Mouse (Mus musculus) embryonic fibroblast, embryonic 13.5 days (primary cell): ENCODE data around the gene Crlf1. TPM values are rescaled to one million over a fixed set of nuclear protein-coding genes. Genes with fewer than 3 reads are reported as not detected.

Experiments used
- H3K27ac ChIP-seq: 2 replicates; pipeline ENCODE4 v1.5.1; 2012; ENCODE audit warnings: low read length, control low read depth, inconsistent platforms; ENCODE audit not compliant: insufficient read depth
- H3K4me1 ChIP-seq: 2 replicates; pipeline ENCODE4 v1.6.1; 2011; ENCODE audit warnings: low read length; ENCODE audit not compliant: control insufficient read depth, insufficient read depth
- H3K4me3 ChIP-seq: 2 replicates; pipeline ENCODE4 v1.5.1; 2011; ENCODE audit warnings: mild to moderate bottlenecking, control low read depth, low read length; ENCODE audit not compliant: insufficient read depth
- CTCF ChIP-seq: IDR thresholded peaks from 2 replicates; pipeline ENCODE4 v1.5.1; 2011; ENCODE audit warnings: mild to moderate bottlenecking, control low read depth, low read length, moderate library complexity, borderline replicate concordance; ENCODE audit not compliant: insufficient read depth
- POLR2A ChIP-seq: IDR thresholded peaks from 2 replicates; pipeline ENCODE4 v1.6.1; 2011; ENCODE audit warnings: low read depth, mild to moderate bottlenecking, control low read depth, low read length, moderate library complexity
- polyA plus RNA-seq: library from polyadenylated mRNA; stranded (reverse); fragments of >200 nt; gene quantifications from 2 replicates; pipeline ENCODE4 v1.2.4, GENCODE M21; 2011; ENCODE audit warnings: low read depth; ENCODE audit not compliant: missing spikeins, insufficient read length

Crlf1 gene
- 215 and 351 TPM in 2 replicates for polyA plus RNA-seq

DNA sequence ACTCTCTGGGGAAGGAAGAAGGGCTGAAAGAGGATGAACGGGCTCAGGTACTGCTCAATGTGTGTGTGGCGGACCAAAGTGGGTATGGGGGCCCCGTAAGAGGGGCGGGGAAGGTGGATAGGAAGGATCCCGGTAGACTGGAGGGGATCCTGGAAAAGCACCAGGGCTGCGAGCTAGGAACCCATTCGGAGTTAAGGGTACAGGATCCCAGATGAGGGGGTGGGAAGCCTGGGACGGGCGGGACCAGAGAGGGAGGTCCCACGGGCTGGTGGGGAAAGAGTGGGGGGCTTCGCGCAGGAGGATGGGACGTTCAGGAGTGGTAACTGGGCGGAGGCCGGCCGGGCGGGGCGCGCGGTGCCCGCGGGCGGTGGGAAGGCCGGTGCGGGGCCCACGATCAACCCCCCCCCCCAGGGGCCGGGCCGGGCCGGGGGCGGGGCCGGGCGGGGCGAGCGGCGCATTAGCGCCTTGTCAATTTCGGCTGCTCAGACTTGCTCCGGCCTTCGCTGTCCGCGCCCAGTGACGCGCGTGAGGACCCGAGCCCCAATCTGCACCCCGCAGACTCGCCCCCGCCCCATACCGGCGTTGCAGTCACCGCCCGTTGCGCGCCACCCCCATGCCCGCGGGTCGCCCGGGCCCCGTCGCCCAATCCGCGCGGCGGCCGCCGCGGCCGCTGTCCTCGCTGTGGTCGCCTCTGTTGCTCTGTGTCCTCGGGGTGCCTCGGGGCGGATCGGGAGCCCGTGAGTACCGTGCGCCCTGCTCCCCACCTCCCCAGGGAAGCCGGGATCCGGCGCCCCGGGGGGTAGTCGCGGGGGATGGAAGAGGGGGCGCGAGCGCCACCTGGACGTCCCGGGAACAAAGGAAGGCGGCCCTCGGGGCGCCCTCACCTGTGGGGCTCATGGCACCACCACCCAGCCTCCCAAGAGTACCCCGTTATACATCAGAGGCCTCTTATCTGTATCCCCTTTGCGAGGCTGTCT lies at the start of gene Crlf1:
Gene Crlf1 (plus strand): TSS at position 495 of the 977 bp plus-strand sequence.
- Histone ChIP-seq H3K27ac (peak within 1 kb of the TSS; percentile 75), H3K4me1 (peaks cover 6% of the 10 kb centered on the region), H3K4me3 (peak within 1 kb of the TSS; percentile 41)
- TF ChIP-seq POLR2A, result peak; percentile 63
- no peak for TF ChIP-seq CTCF

DNA sequence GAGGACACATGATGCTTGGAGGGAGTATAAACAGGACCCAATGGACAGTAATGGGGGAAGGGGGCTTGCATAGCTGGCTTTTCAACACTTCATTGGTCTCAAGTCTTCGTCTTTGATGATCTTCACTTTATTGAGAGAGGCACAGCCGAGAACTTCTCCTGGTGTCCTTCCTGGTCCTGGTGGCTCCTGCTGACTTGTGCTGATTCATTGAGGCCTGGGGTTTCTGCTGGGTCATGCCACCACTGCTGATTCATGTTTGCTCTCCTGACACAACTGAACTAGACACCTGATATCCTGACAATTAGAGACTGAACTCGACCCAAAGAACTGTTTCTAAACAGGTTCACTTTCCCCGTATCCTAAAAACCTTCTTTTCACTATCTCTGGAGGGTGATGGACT lies 49.6 kb upstream of the Crlf1 start:
- Histone ChIP-seq H3K4me3 (no peak overlapping the region), H3K27ac (no peak overlapping the region), H3K4me1 (no peaks in the 10 kb centered on the region)
- TF ChIP-seq CTCF (no peak), POLR2A (no peak)

DNA sequence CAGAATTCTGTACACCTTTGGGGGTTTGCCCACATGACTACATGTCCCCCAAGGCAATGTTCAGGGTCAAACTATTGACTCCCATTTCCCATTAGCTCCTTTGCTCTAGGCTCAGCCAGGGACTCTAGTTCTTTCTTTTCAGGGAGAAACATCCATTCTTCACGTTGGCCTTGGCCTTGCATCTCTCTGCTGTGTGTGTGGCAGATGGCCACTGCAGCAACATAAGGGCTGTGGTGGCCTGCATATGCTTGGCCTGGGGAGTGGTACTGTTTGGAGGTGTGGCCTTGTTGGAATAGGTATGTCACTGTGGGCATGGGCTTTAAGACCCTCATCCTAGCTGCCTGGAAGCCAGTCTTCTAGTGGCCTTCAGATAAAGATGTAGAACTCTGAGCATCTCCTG lies 47.0 kb upstream of the Crlf1 start:
- H3K27ac ChIP-seq, result no peak overlapping the region
- no peak for TF ChIP-seq POLR2A
- no peak overlapping the region for H3K4me3 ChIP-seq

DNA sequence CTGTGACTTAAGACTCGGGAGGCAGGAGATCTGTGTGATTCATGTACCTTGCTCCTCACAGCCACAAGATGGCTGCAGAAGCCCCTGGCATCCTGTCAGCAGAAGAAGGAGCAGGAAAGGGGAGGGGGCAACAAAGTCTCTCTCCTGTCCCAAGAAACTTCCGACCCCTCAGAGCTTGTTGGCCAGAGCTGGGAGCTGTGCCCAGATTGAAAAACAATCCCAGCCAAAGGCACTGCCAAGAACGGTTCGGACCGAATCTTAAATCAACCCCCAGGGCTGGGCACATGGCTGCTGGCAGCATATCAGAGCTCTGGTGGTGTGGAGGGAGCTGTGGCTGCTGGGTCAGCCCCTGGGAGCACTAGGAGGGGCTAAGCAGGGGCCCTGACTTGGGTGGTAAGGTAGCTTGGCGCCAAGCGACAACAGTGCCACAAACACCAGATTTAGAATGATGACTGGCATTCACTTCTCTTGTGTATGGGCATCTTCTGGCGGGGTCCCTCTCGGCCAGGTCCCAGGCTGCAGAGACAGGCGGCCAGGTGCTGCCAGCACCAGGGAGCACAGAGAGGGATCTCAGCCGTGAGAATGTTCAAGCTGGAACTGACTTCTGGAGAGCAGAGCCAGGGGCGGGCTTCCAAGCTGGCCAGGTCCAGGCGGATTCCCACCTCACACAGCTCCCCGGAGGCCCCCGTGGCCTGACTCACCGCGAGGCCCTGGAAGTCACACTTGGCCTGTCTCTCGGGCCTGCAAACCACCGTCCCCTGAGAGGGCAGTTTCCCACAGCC lies 45.1 kb upstream of the Crlf1 start:
- Histone ChIP-seq H3K27ac (0 out of 2 replicates have a peak overlapping the region, but pooled peaks have one; percentile 14), H3K4me3 (no peak overlapping the region), H3K4me1 (no peaks in the 10 kb centered on the region)
- TF ChIP-seq CTCF, result no peak
- TF ChIP-seq POLR2A, result no peak

More for the DNA sequence above, 47.0 kb upstream of the Crlf1 start:
- H3K4me1 ChIP-seq, result no peaks in the 10 kb centered on the region

DNA sequence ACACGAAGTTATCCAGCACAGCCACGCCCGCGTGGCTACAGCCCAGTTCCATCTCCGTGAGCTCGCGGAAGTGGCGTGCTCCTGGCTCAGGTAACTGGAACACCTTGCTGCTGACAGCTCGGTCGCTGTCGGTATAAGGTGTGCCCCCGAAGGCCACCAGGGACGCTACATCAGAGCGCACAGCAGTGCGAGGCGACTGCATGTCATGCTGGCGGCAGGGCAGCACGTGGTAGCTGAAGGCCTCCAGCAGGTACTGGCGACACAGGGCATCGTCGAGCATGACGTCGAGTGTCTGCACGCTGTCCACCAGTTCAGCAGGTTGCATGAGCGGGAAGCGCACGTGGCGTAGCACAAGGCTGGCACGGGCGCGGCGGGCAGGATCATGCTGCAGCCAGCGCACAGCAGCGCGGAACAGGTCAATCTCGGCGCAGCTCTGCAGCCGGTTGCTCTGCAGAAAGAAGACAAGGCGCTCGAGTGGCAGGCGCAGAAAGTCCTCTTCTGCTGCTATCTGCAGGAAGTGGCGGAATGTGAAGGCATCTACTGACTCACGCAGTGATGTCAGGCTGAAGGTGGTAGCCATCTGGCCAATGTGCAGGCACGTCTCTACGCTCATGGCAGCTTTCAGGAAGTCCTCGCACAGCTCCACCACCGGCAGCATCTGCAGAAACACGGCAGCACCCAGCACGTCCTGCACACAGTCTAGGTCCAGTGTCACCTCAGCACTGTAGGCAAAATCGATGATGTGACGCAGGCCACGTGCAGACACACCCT lies 40.6 kb upstream of the Crlf1 start:
- TF ChIP-seq POLR2A (no peak), CTCF (no peak)
- Histone ChIP-seq H3K4me3 (no peak overlapping the region), H3K27ac (no peak overlapping the region), H3K4me1 (no peaks in the 10 kb centered on the region)

DNA sequence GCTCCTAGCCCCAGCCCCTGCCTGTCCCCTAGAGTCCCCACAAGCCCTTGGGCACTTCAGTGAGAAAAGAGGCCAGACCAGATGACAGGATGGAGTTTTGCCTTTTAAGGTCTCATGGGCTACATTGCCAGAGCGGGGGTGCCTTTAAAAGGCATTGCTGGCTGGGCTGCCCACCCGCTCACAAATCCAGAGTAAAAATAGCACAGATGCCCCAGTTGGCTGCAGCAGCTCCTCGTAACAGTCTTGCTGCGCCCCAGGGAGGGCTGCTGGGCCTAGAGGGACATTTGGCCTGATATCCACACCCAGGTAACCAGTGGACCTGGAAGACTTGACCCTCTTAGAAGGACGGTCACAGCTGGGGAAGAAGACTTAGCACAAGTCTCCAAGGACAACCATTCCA lies 39.1 kb upstream of the Crlf1 start:
- H3K4me3 ChIP-seq, result no peak overlapping the region
- TF ChIP-seq POLR2A (no peak), CTCF (no peak)
- no peaks in the 10 kb centered on the region for H3K4me1 ChIP-seq
- no peak overlapping the region for H3K27ac ChIP-seq

DNA sequence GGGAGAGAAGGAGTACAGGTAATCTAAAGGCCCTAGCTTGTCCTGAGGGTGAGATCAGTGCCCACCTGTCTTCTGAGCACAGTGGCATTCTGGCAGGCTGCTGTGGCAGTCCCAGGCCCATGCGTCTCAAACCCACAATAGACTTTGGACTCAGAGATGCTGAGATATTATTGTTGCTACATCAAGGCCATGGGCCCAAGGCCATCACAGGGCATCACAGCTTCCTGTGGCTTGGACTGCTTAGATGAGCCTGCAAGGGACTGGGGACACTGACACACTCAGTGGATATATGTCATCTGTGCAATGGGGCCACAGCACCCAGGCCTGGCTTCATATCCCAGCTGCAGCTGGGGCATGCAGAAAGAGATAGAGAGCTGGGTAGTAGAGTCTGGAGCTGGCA lies 36.0 kb upstream of the Crlf1 start:
- TF ChIP-seq POLR2A, result no peak
- no peak for TF ChIP-seq CTCF

DNA sequence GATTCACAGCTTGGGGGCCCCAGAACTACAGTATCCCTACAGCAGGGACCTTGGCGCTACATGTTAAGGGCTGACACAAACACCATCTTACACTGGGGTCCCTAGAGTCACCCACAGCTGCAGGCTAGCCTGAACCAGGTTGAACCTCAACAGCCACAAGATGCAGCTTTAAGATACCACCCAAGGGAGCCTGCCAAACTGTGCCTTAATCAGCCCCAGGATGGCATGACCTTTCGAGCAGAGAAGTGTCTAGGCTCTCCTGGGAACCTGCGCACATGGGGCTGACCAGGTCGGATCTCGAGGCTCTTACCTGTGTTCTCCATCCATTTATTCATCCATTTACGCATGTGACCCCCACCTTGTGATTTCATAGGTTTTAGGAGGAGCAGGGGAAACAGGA lies 35.1 kb upstream of the Crlf1 start:
- TF ChIP-seq CTCF (no peak), POLR2A (no peak)
- Histone ChIP-seq H3K4me3 (no peak overlapping the region), H3K4me1 (peaks cover 20% of the 10 kb centered on the region; the same call in 1 of the 2 replicates), H3K27ac (no peak overlapping the region)

More for the DNA sequence above, 36.0 kb upstream of the Crlf1 start:
- Histone ChIP-seq H3K4me1 (peaks cover 14% of the 10 kb centered on the region; the same call in 1 of the 2 replicates), H3K27ac (no peak overlapping the region), H3K4me3 (no peak overlapping the region)

DNA sequence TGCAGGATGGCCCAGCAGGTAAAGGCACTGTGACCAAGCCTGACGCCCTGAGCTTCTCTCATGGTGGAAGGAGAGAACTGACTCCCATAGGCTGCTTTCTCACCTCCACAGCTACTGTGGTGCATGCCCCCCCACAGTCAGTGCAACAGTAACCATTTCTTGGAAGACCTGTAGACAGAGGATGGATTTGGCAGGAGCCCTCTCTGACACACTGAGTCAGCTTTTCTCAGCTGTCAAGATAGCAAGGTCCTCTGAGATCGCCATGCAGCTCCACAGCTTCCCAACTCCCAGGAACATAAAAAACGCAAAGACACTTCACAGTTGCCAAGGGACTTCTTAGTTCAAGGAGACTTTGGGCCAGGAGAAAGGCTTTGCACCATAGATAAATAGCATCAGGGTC lies 34.5 kb upstream of the Crlf1 start:
- Histone ChIP-seq H3K4me1 (peaks cover 20% of the 10 kb centered on the region; the same call in 1 of the 2 replicates), H3K4me3 (no peak overlapping the region), H3K27ac (no peak overlapping the region)
- TF ChIP-seq POLR2A, result no peak

DNA sequence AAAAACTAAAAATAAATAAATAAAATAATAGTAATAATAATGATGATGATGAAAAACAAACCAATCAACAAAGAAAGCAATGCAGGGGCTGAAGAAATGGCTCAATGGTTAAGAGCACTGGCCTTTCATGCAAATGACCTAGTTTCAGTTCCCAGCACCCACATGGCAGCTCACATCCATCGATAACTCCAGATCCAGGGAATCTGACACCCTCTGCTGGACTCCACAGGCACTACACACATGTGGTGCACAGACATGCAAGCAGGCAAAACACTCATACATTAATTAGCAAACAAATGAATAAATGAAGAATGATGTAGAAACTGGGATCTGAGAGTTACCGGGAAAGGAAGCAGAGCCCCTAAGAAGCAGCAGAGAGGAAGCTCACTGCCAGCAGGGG lies 33.3 kb upstream of the Crlf1 start:
- Histone ChIP-seq H3K4me3 (no peak overlapping the region), H3K4me1 (peaks cover 20% of the 10 kb centered on the region; the same call in 1 of the 2 replicates), H3K27ac (peak overlapping the region; percentile 83)
- TF ChIP-seq POLR2A, result no peak
- TF ChIP-seq CTCF, result no peak
